Mouse (Mus musculus) lung, adult 2 months (tissue): ENCODE results near the gene Nxph4. TPM values are rescaled to one million over a fixed set of nuclear protein-coding genes. Genes with fewer than 3 reads are reported as not detected.

ENCODE experiments used
- DNase-seq: peaks from one replicate; pipeline ENCODE4 v3.0.0; 2022
- H3K4me1 ChIP-seq: fragments of 200-500 bp; 2 replicates; pipeline ENCODE4 v1.6.1; 2011; ENCODE audit warnings: low read length; ENCODE audit not compliant: control insufficient read depth, insufficient read depth
- H3K4me3 ChIP-seq: fragments of 200-500 bp; replicated peaks from 2 replicates; pipeline ENCODE3; 2011; ENCODE audit warnings: low read depth, mild to moderate bottlenecking, control low read depth, low read length; ENCODE audit errors: extremely low read depth
- CTCF ChIP-seq: fragments of 200-500 bp; IDR thresholded peaks from 2 replicates; pipeline ENCODE4 v1.5.1; 2011; ENCODE audit warnings: mild to moderate bottlenecking, low read length, control low read depth; ENCODE audit not compliant: insufficient read depth
- POLR2A ChIP-seq: fragments of 200-500 bp; IDR thresholded peaks from 2 replicates; pipeline ENCODE4 v1.6.1; 2011; ENCODE audit warnings: low read depth, mild to moderate bottlenecking, control low read depth, low read length, borderline replicate concordance; ENCODE audit errors: extremely low read depth
- WGBS: fragments of 180-500 bp; shearing (Covaris S2); methylation state at CpG from one replicate; pipeline ENCODE4 v1.1.7; 2018; 5-methylcytosine and 5-hydroxymethylcytosine counted together
- polyA plus RNA-seq: library from polyadenylated mRNA; depleted of rRNA; stranded (reverse); fragments of >200 nt; gene quantifications from 2 replicates; pipeline ENCODE4 v1.2.3, GENCODE M21; 2012

Nxph4 gene
- polyA plus RNA-seq, 1 experiment = 0.24 TPM

GRCm38 (mm10) chr10:127512307-127512666, 22.1 kb downstream of the Nxph4 start:
- no peak overlapping the region for H3K4me3 ChIP-seq
- peaks cover 5% of the 10 kb centered on the region for H3K4me1 ChIP-seq
- no peak for TF ChIP-seq POLR2A
- no peak for TF ChIP-seq CTCF
- no peak for DNase-seq
- 5% methylated on average over 7 of the region's 7 CpGs for WGBS

- 1% methylated on average over 45 of the region's 46 CpGs for WGBS
- TF ChIP-seq CTCF (no peak), POLR2A (no peak)
- peak; percentile 43 for DNase-seq
- Histone ChIP-seq H3K4me1 (peaks cover 4% of the 10 kb centered on the region), H3K4me3 (peak overlapping the region; percentile 45)
Measured at GRCm38 (mm10) chr10:127511634-127512306, 22.6 kb downstream of the Nxph4 start.

GRCm38 (mm10) chr10:127510895-127511617, 23.3 kb downstream of the Nxph4 start:
- no peak overlapping the region for H3K4me3 ChIP-seq
- H3K4me1 ChIP-seq = peaks cover 2% of the 10 kb centered on the region; the same call in 1 of the 2 replicates
- 27% methylated on average over 11 of the region's 11 CpGs for WGBS
- DNase-seq = no peak
- TF ChIP-seq POLR2A (no peak), CTCF (no peak)

GRCm38 (mm10) chr10:127509837-127510701, 24.3 kb downstream of the Nxph4 start:
- Histone ChIP-seq H3K4me3 (no peak overlapping the region), H3K4me1 (peaks cover 2% of the 10 kb centered on the region; the same call in 1 of the 2 replicates)
- no peak for DNase-seq
- TF ChIP-seq CTCF (no peak), POLR2A (no peak)
- WGBS = 42% methylated on average over 17 of the region's 17 CpGs

GRCm38 (mm10) chr10:127509051-127509836, 25.1 kb downstream of the Nxph4 start:
- peaks cover 2% of the 10 kb centered on the region; the same call in 1 of the 2 replicates for H3K4me1 ChIP-seq
- DNase-seq = peak; percentile 81
- no peak overlapping the region for H3K4me3 ChIP-seq
- TF ChIP-seq POLR2A (no peak), CTCF (peak; percentile 84)
- 3% methylated on average over 35 of the region's 35 CpGs for WGBS

GRCm38 (mm10) chr10:127508239-127508638, 26.1 kb downstream of the Nxph4 start:
- DNase-seq = peak; percentile 71
- TF ChIP-seq POLR2A (no peak), CTCF (peak; percentile 53; the same call in 1 of the 2 replicates)
- H3K4me1 ChIP-seq = peaks cover 2% of the 10 kb centered on the region; the same call in 1 of the 2 replicates
- WGBS = 10% methylated on average over 15 of the region's 15 CpGs
- no peak overlapping the region for H3K4me3 ChIP-seq

GRCm38 (mm10) chr10:127500894-127501893, 33.2 kb downstream of the Nxph4 start, which contains the start of gene Stac3:
Gene Stac3 (plus strand): TSS chr10:127501686.
- H3K4me3 ChIP-seq = no peak within 1 kb of the TSS
- TF ChIP-seq CTCF (no peak), POLR2A (no peak)
- no peak for DNase-seq
- H3K4me1 ChIP-seq = no peaks in the 10 kb centered on the region
- 60% methylated on average over 13 of the region's 13 CpGs for WGBS

- no peak for DNase-seq
- WGBS = 83% methylated on average over 4 of the region's 4 CpGs
- TF ChIP-seq POLR2A (no peak), CTCF (no peak)
- no peak overlapping the region for H3K4me3 ChIP-seq
- no peaks in the 10 kb centered on the region for H3K4me1 ChIP-seq
Measured at GRCm38 (mm10) chr10:127500042-127500441, 34.3 kb downstream of the Nxph4 start.

GRCm38 (mm10) chr10:127499516-127499915, 34.8 kb downstream of the Nxph4 start:
- WGBS = 78% methylated on average over 5 of the region's 5 CpGs
- TF ChIP-seq CTCF (no peak), POLR2A (no peak)
- DNase-seq = no peak
- H3K4me1 ChIP-seq = no peaks in the 10 kb centered on the region
- no peak overlapping the region for H3K4me3 ChIP-seq
